Mouse (Mus musculus) urinary bladder, adult 18-20 months (tissue): ENCODE data around the gene Gm8108.
"Not testable (repeated sequence)": the region's sequence is repeated elsewhere in the genome, so short reads cannot be mapped to it uniquely, and the experiment has no call there.

Experiments used
- DNase-seq, 2 experiments: peaks; one replicate each; pipeline ENCODE4 v3.0.0; 2022; ENCODE audit warnings: low spot score in 2 of 2, mixed read lengths in 2 of 2

Gm8108 gene

DNA sequence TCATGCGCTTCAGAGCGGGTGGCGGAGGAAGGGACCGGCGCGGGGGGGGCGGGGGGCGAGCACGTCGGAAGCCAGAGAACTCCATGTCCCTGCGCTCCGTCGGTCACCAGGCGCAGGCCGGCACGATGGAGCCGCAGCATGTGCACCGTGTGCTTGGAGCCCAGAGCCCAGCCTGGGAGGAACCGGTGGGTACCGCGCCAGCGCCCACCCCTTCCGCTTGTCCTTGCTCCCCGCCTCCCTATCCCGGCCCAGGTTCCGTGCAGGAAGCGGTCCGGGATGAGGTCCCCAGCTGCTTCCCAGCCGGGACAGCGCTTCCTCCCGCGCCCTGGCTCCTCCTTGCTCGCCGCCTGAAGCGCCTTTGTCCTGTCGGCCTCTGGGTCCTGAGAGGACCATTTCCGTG is at the start of gene Gm8108:
Gm8108 (plus strand) TSS at position 101 of the 400 bp plus-strand sequence.
- peak in 1 of 2 experiments; percentile 7 for DNase-seq

DNA sequence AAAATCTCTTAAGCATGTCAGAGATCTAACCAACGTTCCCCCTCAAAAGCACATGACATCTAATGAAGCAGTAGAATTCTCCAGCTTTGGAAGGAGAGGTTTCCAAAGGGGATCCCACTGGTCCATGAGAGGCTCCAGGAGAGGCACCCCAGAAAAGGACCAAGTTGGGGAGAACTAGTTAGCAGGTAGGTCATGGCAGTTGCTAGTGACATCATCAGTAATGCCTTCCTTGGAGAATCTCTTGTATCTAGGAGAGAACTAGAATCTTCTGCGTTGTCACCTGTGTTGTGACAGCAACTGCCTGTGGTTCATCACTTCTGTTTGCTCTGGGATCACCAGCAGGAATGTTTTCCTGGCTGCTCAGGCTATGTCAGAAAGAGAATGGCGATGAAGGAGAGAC is 26.5 kb upstream of the Gm8108 start, which contains the start of gene Gm3115:
Gm3115 (plus strand) TSS at position 301 of the 400 bp plus-strand sequence.
- not testable (repeated sequence) for DNase-seq

DNA sequence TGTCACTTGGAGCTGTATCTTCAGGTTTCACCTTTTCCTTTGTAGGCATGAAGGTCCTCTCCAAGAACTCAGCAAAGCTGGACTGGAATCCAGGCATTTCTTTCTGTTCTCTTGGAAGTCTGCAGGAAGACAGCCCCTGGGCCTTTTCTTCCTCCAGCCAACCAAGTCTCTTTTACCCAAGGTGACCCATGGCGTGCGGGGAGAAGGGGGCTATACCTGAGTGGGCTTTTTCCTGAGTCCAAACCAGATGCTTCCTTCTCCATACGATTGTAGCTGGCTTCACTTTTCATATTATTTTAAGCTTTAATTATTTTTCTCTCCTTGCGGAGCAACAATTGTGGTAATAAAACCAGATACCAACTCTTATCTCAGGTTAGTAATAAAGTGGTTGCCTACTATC is 31.3 kb downstream of the Gm8108 start:
- DNase-seq: not testable (repeated sequence)

DNA sequence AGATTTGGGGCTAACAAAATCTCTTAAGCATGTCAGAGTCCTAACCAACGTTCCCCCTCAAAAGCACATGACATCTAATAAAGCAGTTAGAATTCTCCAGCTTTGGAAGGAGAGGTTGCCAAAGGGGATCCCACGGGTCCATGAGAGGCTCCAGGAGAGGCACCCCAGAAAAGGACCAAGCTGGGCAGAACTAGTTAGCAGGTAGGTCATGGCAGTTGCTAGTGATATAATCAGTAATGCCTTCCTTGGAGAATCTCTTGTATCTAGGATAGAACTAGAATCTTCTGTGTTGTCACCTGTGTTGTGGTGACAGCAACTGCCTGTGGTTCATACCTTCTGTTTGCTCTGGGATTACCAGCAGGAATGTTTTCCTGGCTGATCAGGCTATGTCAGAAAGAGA is 54.4 kb downstream of the Gm8108 start, which contains the start of gene Gm3127:
Gm3127 (plus strand) TSS at position 301 of the 400 bp plus-strand sequence.
- not testable (repeated sequence) for DNase-seq

DNA sequence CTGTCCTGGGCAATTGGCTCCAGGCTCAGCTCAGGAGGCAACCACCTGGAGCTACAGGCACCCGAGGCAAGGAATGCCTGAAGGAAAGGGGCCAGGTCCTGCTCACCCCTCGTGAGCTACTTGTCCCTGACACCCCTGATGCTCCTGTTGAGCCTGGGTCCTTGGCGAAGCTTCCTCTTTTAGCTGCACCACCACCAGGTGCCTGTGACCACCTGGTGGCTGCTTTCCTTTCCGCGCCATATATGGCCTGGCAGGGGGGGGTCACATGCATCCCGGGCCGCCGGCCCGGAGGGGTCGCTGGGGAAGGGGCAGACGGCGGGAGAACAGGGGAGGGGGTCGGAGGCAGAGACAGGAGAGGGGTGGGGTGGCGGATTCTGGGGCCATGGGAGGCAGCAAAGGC is 71.7 kb downstream of the Gm8108 start:
- not testable (repeated sequence) for DNase-seq
